Mouse (Mus musculus): ENCODE results near the gene Sesn1. TPM values are rescaled to one million over a fixed set of nuclear protein-coding genes. Genes with fewer than 3 reads are reported as not detected.
A peak's percentile ranks its signal among the peaks of the same experiment; 100 is the strongest.
"Not testable (repeated sequence)": the region's sequence is repeated elsewhere in the genome, so short reads cannot be mapped to it uniquely, and the experiment has no call there.

Gene Sesn1
- polyA plus RNA-seq, 2 experiments from 2014 or later: 77.3 to 80.5 TPM

- ATAC-seq: no peak
Observed at GRCm38 (mm10) chr10:41822573-41823281, 13.0 kb downstream of the Sesn1 start.

- ATAC-seq: not testable (repeated sequence)
Observed at GRCm38 (mm10) chr10:41823282-41823675, 13.5 kb downstream of the Sesn1 start.

GRCm38 (mm10) chr10:41823916-41824315 is 14.2 kb downstream of the Sesn1 start:
- ATAC-seq: no peak

- no peak for ATAC-seq
Observed at GRCm38 (mm10) chr10:41825041-41825440, 15.3 kb downstream of the Sesn1 start.

- no peak for ATAC-seq
Observed at GRCm38 (mm10) chr10:41825996-41826395, 16.3 kb downstream of the Sesn1 start.

- ATAC-seq: no peak
Observed at GRCm38 (mm10) chr10:41826526-41827116, 16.9 kb downstream of the Sesn1 start.

- no peak for ATAC-seq
Observed at GRCm38 (mm10) chr10:41827784-41828183, 18.0 kb downstream of the Sesn1 start.

- ATAC-seq: no peak
Observed at GRCm38 (mm10) chr10:41829191-41829590, 19.5 kb downstream of the Sesn1 start.

GRCm38 (mm10) chr10:41829980-41830379 is 20.2 kb downstream of the Sesn1 start:
- no peak for ATAC-seq

- no peak for ATAC-seq
Observed at GRCm38 (mm10) chr10:41830445-41830844, 20.7 kb downstream of the Sesn1 start.

- peak; percentile 81 for ATAC-seq
Observed at GRCm38 (mm10) chr10:41830851-41831522, 21.3 kb downstream of the Sesn1 start.

GRCm38 (mm10) chr10:41832191-41832590 is 22.5 kb downstream of the Sesn1 start:
- ATAC-seq: no peak

GRCm38 (mm10) chr10:41834131-41834530 is 24.4 kb downstream of the Sesn1 start:
- ATAC-seq: no peak

GRCm38 (mm10) chr10:41838911-41839310 is 29.2 kb downstream of the Sesn1 start:
- ATAC-seq: peak; percentile 86

GRCm38 (mm10) chr10:41847737-41848136 is 38.0 kb downstream of the Sesn1 start:
- ATAC-seq: no peak

- no peak for ATAC-seq
Observed at GRCm38 (mm10) chr10:41848721-41849120, 39.0 kb downstream of the Sesn1 start.

GRCm38 (mm10) chr10:41859820-41860219 is 50.1 kb downstream of the Sesn1 start:
- ATAC-seq: no peak

GRCm38 (mm10) chr10:41860275-41860688 is 50.5 kb downstream of the Sesn1 start:
- ATAC-seq: no peak

GRCm38 (mm10) chr10:41863053-41863452 is 53.3 kb downstream of the Sesn1 start:
- no peak for ATAC-seq

- ATAC-seq: no peak
Observed at GRCm38 (mm10) chr10:41866069-41866837, 56.5 kb downstream of the Sesn1 start.

- no peak for ATAC-seq
Observed at GRCm38 (mm10) chr10:41866838-41867154, 57.1 kb downstream of the Sesn1 start.

- ATAC-seq: no peak
Observed at GRCm38 (mm10) chr10:41867956-41868355, 58.2 kb downstream of the Sesn1 start.

GRCm38 (mm10) chr10:41870101-41870500 is 60.4 kb downstream of the Sesn1 start:
- ATAC-seq: no peak
